Mouse (Mus musculus): ENCODE measurements around the gene Zfp422. TPM values are rescaled to one million over a fixed set of nuclear protein-coding genes. Genes with fewer than 3 reads are reported as not detected.

The Zfp422 gene
- 58.1 and 64.4 TPM in 2 replicates for polyA plus RNA-seq (2015; fragmentation: Nextera tagmentation; extraction: Ambion mirVana)

GRCm38 (mm10) chr6:116628539-116629171 lies at the start of gene Zfp422:
Gene Zfp422, minus strand, starts transcription at chr6:116628999.
- Histone ChIP-seq H3K9ac (replicated peaks; ENCODE audit: low read depth) (peak within 1 kb of the TSS; percentile 93), H3K4me3 (ENCODE audit: low read depth, low read length) (peak within 1 kb of the TSS; percentile 70), H3K36me3 (ENCODE audit: insufficient read depth, low read length) (no peaks in the 10 kb centered on the region), H3K9me3 (ENCODE audit: low read length) (no peaks in the 10 kb centered on the region), H3K4me2 (replicated peaks; ENCODE audit: low read depth, low read length) (peak within 1 kb of the TSS; percentile 79), H3K27me3 (replicated peaks; ENCODE audit: insufficient read depth, low read length) (no peaks in the 10 kb centered on the region), H3K4me1 (ENCODE audit: insufficient read depth, low read depth, low read length) (no peaks in the 10 kb centered on the region), H3K27ac (ENCODE audit: low read length) (peak within 1 kb of the TSS; percentile 81)
- ATAC-seq (peak; percentile 94), DNase-seq (ENCODE audit: low spot score) (peak; percentile 77)
- no peak for TF ChIP-seq CTCF (IDR thresholded peaks at IDR 0.05)
- no peak for TF ChIP-seq EP300 (IDR thresholded peaks at IDR 0.05)
- WGBS, result 0% methylated on average over 41 of the region's 56 CpGs

GRCm38 (mm10) chr6:116677321-116677720 lies 48.5 kb upstream of the Zfp422 start:
- Histone ChIP-seq H3K4me3 (ENCODE audit: low read depth, low read length) (no peak overlapping the region), H3K27ac (ENCODE audit: low read length) (no peak overlapping the region), H3K36me3 (ENCODE audit: insufficient read depth, low read length) (no peaks in the 10 kb centered on the region), H3K9me3 (ENCODE audit: low read length) (no peaks in the 10 kb centered on the region), H3K9ac (replicated peaks; ENCODE audit: low read depth) (no peak overlapping the region), H3K27me3 (replicated peaks; ENCODE audit: insufficient read depth, low read length) (no peaks in the 10 kb centered on the region), H3K4me2 (replicated peaks; ENCODE audit: low read depth, low read length) (no peak overlapping the region), H3K4me1 (ENCODE audit: insufficient read depth, low read depth, low read length) (peaks cover 10% of the 10 kb centered on the region; the same call in 1 of the 2 replicates)
- no peak for DNase-seq (ENCODE audit: low spot score)
- WGBS, result 49% methylated on average over 6 of the region's 6 CpGs
- TF ChIP-seq EP300 (IDR thresholded peaks at IDR 0.05) (no peak), CTCF (IDR thresholded peaks at IDR 0.05) (no peak)
- ATAC-seq, result no peak

- H3K4me3 ChIP-seq (ENCODE audit: low read depth, low read length), result no peak overlapping the region
- no peak overlapping the region for H3K9ac ChIP-seq (replicated peaks; ENCODE audit: low read depth)
- DNase-seq (ENCODE audit: low spot score) (peak; percentile 14), ATAC-seq (no peak)
- TF ChIP-seq CTCF (IDR thresholded peaks at IDR 0.05), result no peak
- no peak for TF ChIP-seq EP300 (IDR thresholded peaks at IDR 0.05)
- no peaks in the 10 kb centered on the region for H3K36me3 ChIP-seq (ENCODE audit: insufficient read depth, low read length)
- peaks cover 10% of the 10 kb centered on the region; the same call in 1 of the 2 replicates for H3K4me1 ChIP-seq (ENCODE audit: insufficient read depth, low read depth, low read length)
- H3K4me2 ChIP-seq (replicated peaks; ENCODE audit: low read depth, low read length), result no peak overlapping the region
- H3K9me3 ChIP-seq (ENCODE audit: low read length), result no peaks in the 10 kb centered on the region
- H3K27ac ChIP-seq (ENCODE audit: low read length), result no peak overlapping the region
- WGBS, result 53% methylated on average over 10 of the region's 10 CpGs
- no peaks in the 10 kb centered on the region for H3K27me3 ChIP-seq (replicated peaks; ENCODE audit: insufficient read depth, low read length)
These were observed 47.6 kb upstream of the Zfp422 start for GRCm38 (mm10) chr6:116676355-116676913.

- peak overlapping the region; percentile 69 for H3K4me2 ChIP-seq (replicated peaks; ENCODE audit: low read depth, low read length)
- no peaks in the 10 kb centered on the region for H3K36me3 ChIP-seq (ENCODE audit: insufficient read depth, low read length)
- H3K27me3 ChIP-seq (replicated peaks; ENCODE audit: insufficient read depth, low read length), result no peaks in the 10 kb centered on the region
- H3K27ac ChIP-seq (ENCODE audit: low read length), result peak overlapping the region; percentile 66
- peak overlapping the region; percentile 42 for H3K4me3 ChIP-seq (ENCODE audit: low read depth, low read length)
- TF ChIP-seq CTCF (IDR thresholded peaks at IDR 0.05) (no peak), EP300 (IDR thresholded peaks at IDR 0.05) (no peak)
- H3K4me1 ChIP-seq (ENCODE audit: insufficient read depth, low read depth, low read length), result peaks cover 10% of the 10 kb centered on the region; the same call in 1 of the 2 replicates
- 19% methylated on average over 16 of the region's 16 CpGs for WGBS
- H3K9me3 ChIP-seq (ENCODE audit: low read length), result no peaks in the 10 kb centered on the region
- no peak; the same call in 1 of the 2 replicates for ATAC-seq
- peak overlapping the region; percentile 23; the same call in 1 of the 2 replicates for H3K9ac ChIP-seq (replicated peaks; ENCODE audit: low read depth)
- DNase-seq (ENCODE audit: low spot score), result peak; percentile 17
These were observed 45.6 kb upstream of the Zfp422 start for GRCm38 (mm10) chr6:116674283-116674886.

- peak within 1 kb of the TSS; percentile 66 for H3K27ac ChIP-seq (ENCODE audit: low read length)
- H3K9me3 ChIP-seq (ENCODE audit: low read length), result no peaks in the 10 kb centered on the region
- no peaks in the 10 kb centered on the region for H3K36me3 ChIP-seq (ENCODE audit: insufficient read depth, low read length)
- TF ChIP-seq CTCF (IDR thresholded peaks at IDR 0.05) (no peak), EP300 (IDR thresholded peaks at IDR 0.05) (no peak)
- WGBS, result under 1% methylated on average over 43 of the region's 44 CpGs
- peaks cover 10% of the 10 kb centered on the region; the same call in 1 of the 2 replicates for H3K4me1 ChIP-seq (ENCODE audit: insufficient read depth, low read depth, low read length)
- ATAC-seq, result peak; percentile 91
- H3K27me3 ChIP-seq (replicated peaks; ENCODE audit: insufficient read depth, low read length), result no peaks in the 10 kb centered on the region
- DNase-seq (ENCODE audit: low spot score), result peak; percentile 80
- peak within 1 kb of the TSS; percentile 23; the same call in 1 of the 2 replicates for H3K9ac ChIP-seq (replicated peaks; ENCODE audit: low read depth)
- H3K4me3 ChIP-seq (ENCODE audit: low read depth, low read length), result peak within 1 kb of the TSS; percentile 42
- peak within 1 kb of the TSS; percentile 69 for H3K4me2 ChIP-seq (replicated peaks; ENCODE audit: low read depth, low read length)
These were observed 44.9 kb upstream of the Zfp422 start, which contains the start of gene Rassf4 for GRCm38 (mm10) chr6:116673471-116674282. Gene Rassf4, minus strand, starts transcription at chr6:116673952.

Measured in lung, postnatal 0 days (tissue).